Mouse (Mus musculus): ENCODE measurements around the gene Mfsd11.

GRCm38 (mm10) chr11:116821057-116821940 lies 30.9 kb upstream of the Mfsd11 start:
- TF ChIP-seq POLR2A (IDR thresholded peaks at IDR 0.05; ENCODE audit: insufficient read depth, low read depth, low read length) (no peak), CTCF (IDR thresholded peaks at IDR 0.05; ENCODE audit: insufficient read depth, low read depth, low read length) (no peak)

All from olfactory bulb, adult 2 months (tissue).